Mouse (Mus musculus) bone marrow macrophage, adult 2 months (primary cell): Measurements from ENCODE around the gene Pcgf2. TPM values are rescaled to one million over a fixed set of nuclear protein-coding genes. Genes with fewer than 3 reads are reported as not detected.
"Not testable (repeated sequence)": the region's sequence is repeated elsewhere in the genome, so short reads cannot be mapped to it uniquely, and the experiment has no call there.

Experiments
- H3K27ac ChIP-seq: 2 replicates; pipeline ENCODE4 v1.5.1; 2012; ENCODE audit warnings: low read depth, low read length; ENCODE audit not compliant: insufficient read depth
- H3K4me1 ChIP-seq: 2 replicates; pipeline ENCODE4 v1.6.1; 2012; ENCODE audit warnings: low read length; ENCODE audit not compliant: control insufficient read depth, insufficient read depth
- H3K4me3 ChIP-seq: 2 replicates; pipeline ENCODE4 v1.5.1; 2012; ENCODE audit warnings: mild to moderate bottlenecking, low read length, moderate library complexity; ENCODE audit not compliant: insufficient read depth
- CTCF ChIP-seq: IDR thresholded peaks from 2 replicates; pipeline ENCODE4 v1.5.1; 2012; ENCODE audit warnings: low read depth, mild to moderate bottlenecking, low read length, moderate library complexity
- POLR2A ChIP-seq: IDR thresholded peaks from 2 replicates; pipeline ENCODE4 v1.6.1; 2012; ENCODE audit warnings: mild to moderate bottlenecking, low read depth, low read length, borderline replicate concordance
- polyA plus RNA-seq: library from polyadenylated mRNA; stranded (reverse); fragments of >200 nt; gene quantifications from 2 replicates; pipeline ENCODE4 v1.2.4, GENCODE M21; 2012; ENCODE audit not compliant: missing spikeins, insufficient read depth, insufficient read length

Pcgf2 gene
- polyA plus RNA-seq, 1 experiment = 12.3 TPM

DNA sequence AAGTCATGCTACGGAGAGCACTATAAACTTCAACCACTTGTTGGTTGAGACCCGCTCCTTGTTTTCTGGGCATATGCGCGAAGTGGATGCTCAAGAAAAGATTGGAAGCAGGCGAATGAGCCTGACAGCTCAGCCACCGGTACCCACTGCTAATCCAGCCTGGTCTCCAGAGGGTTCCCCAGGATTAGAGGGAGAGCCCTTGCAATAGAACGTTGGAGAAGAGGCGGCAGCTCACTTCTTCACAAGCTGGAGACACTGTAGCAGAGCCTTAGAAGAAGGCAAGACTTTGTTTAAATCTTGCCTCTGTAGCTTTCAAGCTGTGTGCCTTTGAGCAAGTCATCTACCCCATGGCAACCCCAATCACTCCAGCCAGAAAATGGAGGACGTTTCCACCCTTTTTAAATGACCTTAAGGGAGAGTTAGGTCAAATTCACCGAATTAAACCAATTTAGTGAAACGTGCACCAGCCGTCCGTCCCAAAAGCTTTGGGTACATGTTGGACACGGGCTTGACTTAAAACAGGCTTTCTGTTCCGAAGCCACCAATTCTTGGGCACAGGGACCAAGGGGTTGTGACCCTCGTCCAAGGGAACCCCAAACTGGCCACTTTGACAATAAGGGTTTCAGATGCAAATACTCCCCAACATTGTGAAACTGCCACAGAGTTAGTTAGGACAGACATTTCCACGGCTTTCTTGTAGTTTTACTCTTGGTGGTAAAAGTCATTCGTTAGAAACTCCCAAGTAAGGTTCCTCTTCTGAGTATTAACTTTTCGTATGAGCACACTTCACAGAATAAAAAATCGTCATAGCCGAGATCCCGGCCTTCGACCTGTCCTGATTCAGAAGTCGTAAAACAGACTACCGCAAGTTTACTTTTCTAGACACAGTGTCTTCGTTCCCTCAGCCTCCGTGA lies 39.3 kb downstream of the Pcgf2 start:
- H3K4me3 ChIP-seq = peak overlapping the region; percentile 75
- TF ChIP-seq CTCF (no peak), POLR2A (no peak)
- peak overlapping the region; percentile 37 for H3K27ac ChIP-seq
- H3K4me1 ChIP-seq = peaks cover 32% of the 10 kb centered on the region

DNA sequence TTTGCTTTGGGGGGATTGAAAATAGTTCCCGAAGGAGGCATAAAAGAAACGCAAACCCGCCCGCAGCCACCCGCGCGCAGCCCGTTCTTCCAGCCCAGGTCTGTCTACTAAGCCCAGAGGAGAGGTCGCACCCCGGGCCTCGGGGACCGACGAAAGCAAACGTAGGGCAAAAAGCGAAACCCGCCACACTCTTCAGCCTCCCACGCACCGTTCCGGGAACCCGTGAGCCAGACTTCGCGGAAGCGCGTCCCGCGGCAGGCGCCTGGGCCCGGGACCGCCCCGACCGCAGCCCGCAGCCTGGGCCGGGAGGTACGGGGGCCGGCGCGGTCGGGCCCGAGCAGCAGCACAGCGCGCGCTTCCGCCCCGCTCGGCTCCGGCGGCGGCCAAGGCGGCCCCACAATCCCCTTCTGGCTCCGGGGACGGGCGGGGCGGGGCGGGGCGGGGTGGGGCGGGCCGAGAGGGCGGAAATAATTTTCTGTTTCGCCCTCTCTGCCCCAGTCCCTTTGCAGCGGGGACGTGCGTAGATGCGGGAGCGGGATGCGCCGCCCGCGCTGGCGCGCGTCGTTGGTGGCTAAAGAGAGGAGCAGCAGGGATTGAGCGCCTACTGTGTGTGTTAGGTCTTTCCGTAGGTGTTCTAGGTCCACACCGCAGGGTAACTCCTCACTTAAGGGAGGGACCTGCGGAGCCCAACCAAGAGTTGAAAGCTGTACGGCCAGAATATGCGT lies 40.1 kb downstream of the Pcgf2 start:
- peak; percentile 47; the same call in 1 of the 2 replicates for TF ChIP-seq POLR2A
- no peak for TF ChIP-seq CTCF
- peak overlapping the region; percentile 100 for H3K27ac ChIP-seq
- peaks cover 35% of the 10 kb centered on the region for H3K4me1 ChIP-seq
- peak overlapping the region; percentile 98 for H3K4me3 ChIP-seq

DNA sequence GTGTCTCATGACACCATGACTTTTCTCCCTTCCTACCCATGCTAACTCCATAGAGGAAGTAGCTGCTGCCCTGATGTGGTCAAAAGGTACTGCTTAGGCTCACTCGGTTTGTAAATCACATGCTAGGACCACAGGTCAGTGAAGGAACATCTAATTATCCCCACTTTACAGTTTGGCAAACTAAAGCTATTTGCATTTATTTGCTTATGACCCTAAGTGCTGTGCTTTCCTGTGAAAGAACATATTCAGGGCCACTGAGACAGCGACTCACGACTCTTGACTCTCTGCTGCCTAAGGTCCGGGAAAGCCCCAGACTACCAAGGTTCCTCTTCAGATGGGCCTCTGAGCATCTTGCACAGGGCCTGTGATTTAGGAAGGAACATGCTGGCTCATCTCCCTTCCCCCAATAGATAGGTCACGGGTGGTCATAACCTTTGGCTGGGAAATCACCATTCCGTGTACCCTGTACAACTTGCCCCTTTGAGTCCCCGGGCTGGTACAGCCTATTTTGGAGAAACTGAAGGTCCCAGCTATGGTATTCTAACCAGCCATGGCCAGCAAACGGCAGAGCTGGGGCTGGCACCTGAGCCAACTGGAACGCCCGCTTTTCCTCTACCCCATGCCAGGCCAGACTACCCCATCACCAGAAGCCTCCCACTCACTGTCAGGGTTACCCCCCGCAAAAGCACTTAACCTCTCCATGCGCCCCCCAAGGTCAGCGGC lies 40.9 kb downstream of the Pcgf2 start:
- H3K27ac ChIP-seq = peak overlapping the region; percentile 100
- H3K4me1 ChIP-seq = peaks cover 34% of the 10 kb centered on the region
- H3K4me3 ChIP-seq = peak overlapping the region; percentile 98
- TF ChIP-seq CTCF = no peak
- no peak; the same call in 1 of the 2 replicates for TF ChIP-seq POLR2A

DNA sequence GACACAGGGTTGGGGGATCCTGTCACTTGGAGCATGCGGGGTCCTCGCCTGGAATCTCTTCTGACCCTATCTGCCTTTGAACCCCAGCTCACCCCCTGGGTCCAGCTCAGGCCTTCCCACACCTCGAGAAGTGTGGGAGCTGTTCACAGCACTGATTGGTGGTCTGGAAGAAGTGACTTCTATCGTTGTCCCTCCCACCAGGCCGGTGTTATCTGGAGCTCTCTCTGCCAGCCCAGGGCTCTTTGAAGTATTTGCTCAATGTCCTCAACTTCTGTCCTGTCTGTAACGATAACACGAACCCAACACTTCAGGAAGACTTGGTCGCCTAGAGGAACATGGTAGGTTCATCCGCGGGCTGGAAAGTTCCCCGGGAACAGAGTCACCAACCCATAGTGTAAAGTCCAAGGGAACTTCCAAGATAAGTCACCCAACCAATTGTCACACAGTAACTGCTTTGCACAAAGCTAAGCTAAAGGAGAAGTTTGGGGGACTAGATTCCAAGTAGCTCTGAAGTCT lies 41.5 kb downstream of the Pcgf2 start:
- Histone ChIP-seq H3K4me3 (peak overlapping the region; percentile 98), H3K4me1 (peaks cover 34% of the 10 kb centered on the region), H3K27ac (peak overlapping the region; percentile 100)
- TF ChIP-seq POLR2A (no peak), CTCF (no peak)

DNA sequence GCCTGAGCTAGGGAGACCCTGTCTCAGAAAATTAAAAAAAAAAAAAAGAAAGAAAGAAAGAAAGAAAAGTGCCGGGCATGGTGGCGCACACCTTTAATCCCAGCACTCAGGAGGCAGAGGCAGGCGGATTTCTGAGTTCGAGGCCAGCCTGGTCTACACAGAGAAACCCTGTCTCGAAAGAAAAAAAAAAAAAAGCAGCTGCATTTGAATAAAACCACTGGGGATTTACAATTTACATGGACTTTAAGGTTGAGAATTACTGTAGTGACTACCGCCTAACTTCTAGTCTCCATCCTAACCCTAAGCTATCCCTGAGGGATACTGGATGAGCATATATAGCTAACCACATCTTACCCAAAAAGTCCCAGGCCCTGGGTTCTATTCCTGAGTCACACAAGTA lies 42.3 kb downstream of the Pcgf2 start:
- Histone ChIP-seq H3K27ac (peak overlapping the region; percentile 100), H3K4me3 (peak overlapping the region; percentile 98)

DNA sequence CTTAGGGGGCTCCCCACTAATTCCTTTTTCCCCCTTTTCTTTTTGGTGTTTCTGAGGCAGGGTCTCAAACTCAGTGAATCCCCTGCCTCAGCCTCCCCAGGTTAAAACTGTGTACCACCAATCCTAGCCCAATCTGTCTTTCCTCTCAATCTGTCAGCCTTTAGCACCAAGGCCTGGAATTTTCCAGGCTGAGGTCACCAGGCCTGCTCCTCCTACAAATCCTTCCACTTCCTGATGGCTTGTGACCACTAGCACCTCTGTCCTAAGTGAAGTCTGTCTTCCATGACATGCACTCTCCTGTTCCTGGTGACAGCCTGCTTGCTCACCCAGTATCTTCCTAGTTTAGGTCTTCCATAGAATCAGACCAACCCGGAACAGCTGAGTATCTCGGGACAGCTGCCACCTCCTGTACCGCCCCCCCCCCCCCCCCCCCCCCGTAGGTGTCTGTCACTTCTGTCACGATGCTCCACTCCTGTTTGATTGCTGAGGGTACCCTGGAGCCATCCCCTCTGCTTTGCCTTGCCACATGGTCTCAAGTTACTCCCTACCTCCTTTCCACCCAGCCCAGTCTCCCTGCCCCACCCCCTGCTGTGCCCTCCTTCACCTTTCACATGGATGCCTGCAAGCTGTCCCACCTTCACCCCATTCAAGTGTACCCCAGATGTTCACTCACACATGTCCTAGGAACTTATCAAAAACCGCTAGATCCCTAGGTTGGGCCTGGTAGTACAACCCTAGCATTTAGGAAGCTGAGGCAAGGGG lies 42.9 kb downstream of the Pcgf2 start:
- Histone ChIP-seq H3K27ac (peak overlapping the region; percentile 15), H3K4me3 (no peak overlapping the region), H3K4me1 (peaks cover 32% of the 10 kb centered on the region)
- TF ChIP-seq POLR2A (no peak), CTCF (no peak)

More for the DNA sequence above, 42.3 kb downstream of the Pcgf2 start:
- peaks cover 34% of the 10 kb centered on the region for H3K4me1 ChIP-seq

DNA sequence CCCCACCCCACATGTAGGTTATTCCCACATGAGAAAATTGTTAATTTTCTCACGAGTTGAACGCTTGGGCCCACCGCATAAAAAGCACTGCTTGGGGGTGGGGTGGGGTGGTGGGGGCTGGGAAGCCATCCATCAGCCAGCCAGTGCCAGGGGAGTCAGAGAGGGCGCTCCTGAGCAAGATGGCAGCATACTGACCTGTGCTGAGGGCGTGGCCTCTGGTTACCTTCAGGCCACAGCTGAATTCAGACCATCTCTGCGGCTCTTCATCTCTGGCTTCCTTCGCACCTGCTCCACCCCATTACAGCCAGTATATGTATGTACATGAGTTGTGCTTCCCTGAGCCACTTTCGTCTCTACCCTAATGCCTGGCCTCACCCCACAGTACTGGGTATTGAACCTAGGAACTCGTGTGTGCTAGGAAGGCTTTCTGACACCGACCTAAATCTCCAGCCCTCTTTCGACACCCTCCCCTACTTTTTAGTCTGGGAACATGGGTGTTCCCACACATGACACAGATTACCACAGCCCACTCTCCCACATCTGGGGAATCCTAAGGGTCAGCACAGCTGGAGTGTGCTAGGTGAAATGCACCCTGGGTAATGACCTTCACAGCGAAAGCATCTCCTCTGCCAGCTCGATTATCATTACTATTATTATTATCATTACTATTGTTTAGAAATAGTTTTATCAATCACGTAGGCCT lies 43.9 kb downstream of the Pcgf2 start:
- H3K27ac ChIP-seq = no peak overlapping the region
- H3K4me3 ChIP-seq = no peak overlapping the region
- TF ChIP-seq POLR2A (no peak), CTCF (no peak)
- H3K4me1 ChIP-seq = peaks cover 25% of the 10 kb centered on the region

DNA sequence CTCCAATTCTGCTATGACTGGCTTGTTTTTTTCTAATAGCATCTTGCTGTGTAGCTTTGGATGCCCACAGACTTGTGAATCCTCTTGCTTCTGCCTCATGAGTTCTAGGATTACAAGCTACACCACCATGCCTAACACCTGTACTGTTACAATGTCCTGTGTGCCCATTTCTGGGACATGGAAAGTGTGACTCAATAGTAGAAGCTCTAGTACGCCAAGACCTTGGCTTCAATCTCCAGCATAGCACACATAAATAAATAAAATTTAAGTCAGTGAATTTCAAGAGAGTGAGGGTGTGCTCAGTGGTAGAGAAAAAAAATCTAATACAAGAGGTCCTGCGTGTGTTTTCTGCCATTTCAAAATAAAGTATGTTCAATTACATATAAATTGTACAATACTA lies 46.1 kb downstream of the Pcgf2 start:
- TF ChIP-seq CTCF = no peak
- TF ChIP-seq POLR2A = no peak
- H3K4me1 ChIP-seq = peaks cover 21% of the 10 kb centered on the region

DNA sequence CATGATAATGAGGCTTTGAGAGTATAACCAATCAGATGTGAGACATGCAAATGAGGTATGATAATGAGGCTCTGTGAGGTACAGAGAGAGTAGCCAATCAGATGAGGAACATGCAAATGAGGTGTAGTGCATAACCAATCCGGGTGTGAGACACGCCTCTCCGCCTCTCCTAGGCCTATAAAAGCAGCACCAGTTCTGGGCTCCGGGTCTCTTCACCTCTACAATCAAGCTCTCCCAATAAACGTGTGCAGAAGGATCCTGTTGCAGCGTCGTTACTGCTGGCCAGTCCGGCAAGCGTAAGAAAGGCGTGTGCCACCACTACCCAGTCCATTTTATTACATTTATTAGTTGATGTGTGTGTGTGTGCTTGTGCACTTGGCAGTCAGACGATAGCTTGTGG lies 46.9 kb downstream of the Pcgf2 start:
- not testable (repeated sequence) for H3K27ac ChIP-seq
- peaks cover 21% of the 10 kb centered on the region for H3K4me1 ChIP-seq

More for the DNA sequence above, 46.1 kb downstream of the Pcgf2 start:
- Histone ChIP-seq H3K4me3 (no peak overlapping the region), H3K27ac (no peak overlapping the region)

More for the DNA sequence above, 46.9 kb downstream of the Pcgf2 start:
- not testable (repeated sequence) for H3K4me3 ChIP-seq
